Mouse (Mus musculus) kidney, adult 2 months (tissue): ENCODE measurements around the gene Kcnmb2. TPM values are rescaled to one million over a fixed set of nuclear protein-coding genes. Genes with fewer than 3 reads are reported as not detected.

Source experiments
- DNase-seq: peaks from one replicate; pipeline ENCODE4 v3.0.0; 2021
- H3K27ac ChIP-seq: fragments of 200-500 bp; 2 replicates; pipeline ENCODE4 v1.5.1; 2012; ENCODE audit warnings: low read depth, low read length, control low read depth, inconsistent platforms; ENCODE audit not compliant: insufficient read depth
- H3K27me3 ChIP-seq: fragments of 200-500 bp; replicated peaks from 2 replicates; pipeline ENCODE4 v1.6.1; 2012; ENCODE audit warnings: mild to moderate bottlenecking, moderate library complexity, low read length, inconsistent platforms; ENCODE audit not compliant: control insufficient read depth, insufficient read depth
- H3K36me3 ChIP-seq: fragments of 200-500 bp; 2 replicates; pipeline ENCODE4 v1.6.1; 2012; ENCODE audit warnings: mild to moderate bottlenecking, moderate library complexity, low read length, inconsistent platforms; ENCODE audit not compliant: control insufficient read depth, insufficient read depth
- H3K4me1 ChIP-seq: fragments of 200-500 bp; 2 replicates; pipeline ENCODE4 v1.6.1; 2011; ENCODE audit warnings: low read length; ENCODE audit not compliant: control insufficient read depth, insufficient read depth
- H3K4me3 ChIP-seq: fragments of 200-500 bp; 2 replicates; pipeline ENCODE4 v1.5.1; 2011; ENCODE audit warnings: mild to moderate bottlenecking, low read depth, low read length, control low read depth; ENCODE audit not compliant: insufficient read depth
- CTCF ChIP-seq: fragments of 200-500 bp; conservative IDR thresholded peaks from 2 replicates; pipeline ENCODE4 v1.5.1; 2011; ENCODE audit warnings: low read depth, mild to moderate bottlenecking, control low read depth, low read length, moderate library complexity, mixed read lengths; ENCODE audit not compliant: insufficient read depth, insufficient read length
- POLR2A ChIP-seq: fragments of 200-500 bp; IDR thresholded peaks from one replicate; pipeline ENCODE4 v1.6.1; 2011; ENCODE audit warnings: low read depth, low read length, control low read depth
- WGBS: fragments of 180-500 bp; shearing (Covaris S2); methylation state at CpG from one replicate; pipeline ENCODE4 v1.1.7; 2018; 5-methylcytosine and 5-hydroxymethylcytosine counted together
- polyA plus RNA-seq: library from polyadenylated mRNA; depleted of rRNA; stranded (reverse); fragments of >200 nt; gene quantifications from 2 replicates; pipeline ENCODE4 v1.2.3, GENCODE M21; 2012

Gene Kcnmb2
- polyA plus RNA-seq, 1 experiment = 0.05 TPM

DNA sequence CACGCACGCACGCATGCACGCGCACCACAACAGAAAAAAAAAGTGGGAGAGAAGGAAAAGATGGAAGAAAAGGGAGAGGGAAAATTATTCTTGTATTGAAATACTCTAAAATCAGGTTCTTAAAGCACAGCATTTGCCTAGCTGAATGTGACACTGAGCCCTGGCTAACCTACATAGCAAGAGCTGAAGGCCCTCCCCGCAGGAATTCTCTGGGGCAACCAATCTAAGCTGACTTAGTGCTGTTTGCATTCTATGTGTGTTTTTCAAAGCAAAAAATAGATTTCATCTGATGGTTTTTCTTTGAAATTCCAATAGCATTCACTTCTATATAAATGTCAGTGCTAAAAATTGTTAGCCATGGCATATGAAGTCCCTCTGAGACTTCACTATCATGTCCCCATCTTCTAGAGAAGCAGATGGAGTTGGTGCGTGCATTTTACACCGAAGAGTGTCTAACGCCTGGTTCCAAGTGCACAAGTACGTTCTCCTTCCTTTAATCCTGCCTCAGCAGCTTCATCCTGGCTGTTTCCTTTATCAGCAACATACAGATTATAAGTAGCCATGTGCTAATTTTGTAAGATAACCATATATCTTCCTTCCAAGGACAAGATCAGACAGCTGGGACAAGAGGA, 151.4 kb downstream of the Kcnmb2 start:
- Histone ChIP-seq H3K27me3 (no peaks in the 10 kb centered on the region), H3K4me3 (no peak overlapping the region), H3K36me3 (no peaks in the 10 kb centered on the region), H3K4me1 (no peaks in the 10 kb centered on the region), H3K27ac (no peak overlapping the region)
- DNase-seq = no peak
- no peak for TF ChIP-seq POLR2A
- TF ChIP-seq CTCF = no peak
- 92% methylated on average over 10 of the region's 10 CpGs for WGBS

DNA sequence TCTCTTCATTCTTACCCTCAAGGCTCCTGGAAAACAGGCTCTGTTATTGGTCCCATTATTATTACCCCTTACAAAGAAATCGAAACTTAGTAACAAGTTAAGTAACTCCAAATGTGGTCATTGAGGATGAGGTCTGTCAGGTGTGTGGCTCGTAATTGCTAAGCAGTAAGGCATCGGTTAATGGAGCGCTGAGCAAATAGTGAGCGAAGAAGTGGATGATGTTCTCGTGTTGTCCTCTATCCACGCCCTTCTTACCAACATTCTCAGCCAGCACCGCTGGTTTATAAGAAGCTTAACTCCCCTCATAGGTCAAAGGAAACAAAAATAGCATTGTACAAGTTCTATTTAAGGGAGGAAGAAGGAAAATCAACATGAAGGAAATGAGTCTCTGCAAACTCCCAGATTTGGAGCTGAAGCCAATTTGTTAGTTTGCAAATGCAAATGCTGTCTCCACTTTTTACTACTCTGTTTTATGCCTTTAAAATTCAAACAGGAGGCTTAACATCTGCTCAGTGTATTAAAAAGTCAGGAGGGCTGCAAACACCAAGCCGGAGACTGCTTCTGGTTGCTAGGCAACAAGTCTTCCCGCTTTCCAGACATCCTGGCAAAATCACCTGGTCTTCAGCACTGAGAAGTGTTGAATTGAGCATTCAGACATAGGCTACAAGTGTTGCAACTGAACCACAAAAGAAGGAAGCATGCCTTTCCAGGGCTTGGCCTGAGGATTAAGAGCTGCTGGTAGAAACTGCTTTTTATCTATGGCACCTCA, 157.8 kb downstream of the Kcnmb2 start:
- no peak for TF ChIP-seq POLR2A
- no peak for TF ChIP-seq CTCF
- no peaks in the 10 kb centered on the region for H3K4me1 ChIP-seq
- WGBS = 55% methylated on average over 10 of the region's 10 CpGs

DNA sequence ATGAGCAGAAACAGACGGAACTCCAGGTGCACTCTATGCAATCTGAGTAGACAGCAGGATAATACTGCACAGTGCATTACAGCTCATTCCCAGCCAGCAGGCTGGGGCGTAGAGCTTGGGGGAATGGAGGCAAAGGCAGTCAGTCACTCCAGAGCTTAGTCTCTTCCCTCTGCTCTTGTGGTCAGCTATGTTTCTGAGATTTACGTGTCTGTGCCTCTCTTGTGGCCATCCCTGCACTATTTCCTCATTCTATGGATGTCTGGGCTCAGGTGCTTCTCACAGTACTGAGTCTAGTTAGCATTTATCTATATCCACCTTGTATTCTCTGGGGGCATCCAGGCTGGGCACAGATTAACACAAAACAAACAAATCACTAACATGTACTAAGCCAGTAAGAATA, 160.4 kb downstream of the Kcnmb2 start:
- H3K4me1 ChIP-seq = no peaks in the 10 kb centered on the region
- no peaks in the 10 kb centered on the region for H3K27me3 ChIP-seq
- no peak overlapping the region for H3K4me3 ChIP-seq
- 74% methylated on average over 3 of the region's 3 CpGs for WGBS
- no peaks in the 10 kb centered on the region for H3K36me3 ChIP-seq
- TF ChIP-seq CTCF (no peak), POLR2A (no peak)
- H3K27ac ChIP-seq = no peak overlapping the region
- no peak for DNase-seq

More for the DNA sequence above, 157.8 kb downstream of the Kcnmb2 start:
- Histone ChIP-seq H3K27ac (no peak overlapping the region), H3K36me3 (no peaks in the 10 kb centered on the region), H3K4me3 (no peak overlapping the region), H3K27me3 (no peaks in the 10 kb centered on the region)
- DNase-seq = no peak

DNA sequence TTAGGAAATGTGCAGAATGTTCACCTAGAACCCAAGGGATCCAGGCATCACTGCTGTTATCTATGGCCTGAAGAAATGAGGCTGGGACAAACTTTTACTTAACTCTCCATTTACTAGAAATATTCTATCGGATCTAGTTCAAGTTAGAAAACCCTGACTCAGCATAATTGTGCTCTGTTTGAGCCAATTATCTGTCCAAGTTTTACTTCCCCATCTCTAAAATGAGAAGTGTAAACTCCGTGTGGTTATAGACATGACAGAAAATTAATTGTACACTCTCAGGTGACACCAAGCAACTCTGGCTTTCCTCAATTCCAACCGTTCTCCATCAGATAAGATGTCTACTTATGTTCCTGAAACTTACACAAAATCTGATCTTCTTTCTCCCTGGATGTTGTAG, 161.0 kb downstream of the Kcnmb2 start:
- 75% methylated on average over 3 of the region's 3 CpGs for WGBS
- no peak for DNase-seq
- TF ChIP-seq CTCF = no peak
- TF ChIP-seq POLR2A = no peak
- no peaks in the 10 kb centered on the region for H3K27me3 ChIP-seq
- H3K4me1 ChIP-seq = no peaks in the 10 kb centered on the region
- no peak overlapping the region for H3K27ac ChIP-seq
- no peaks in the 10 kb centered on the region for H3K36me3 ChIP-seq
- H3K4me3 ChIP-seq = no peak overlapping the region

DNA sequence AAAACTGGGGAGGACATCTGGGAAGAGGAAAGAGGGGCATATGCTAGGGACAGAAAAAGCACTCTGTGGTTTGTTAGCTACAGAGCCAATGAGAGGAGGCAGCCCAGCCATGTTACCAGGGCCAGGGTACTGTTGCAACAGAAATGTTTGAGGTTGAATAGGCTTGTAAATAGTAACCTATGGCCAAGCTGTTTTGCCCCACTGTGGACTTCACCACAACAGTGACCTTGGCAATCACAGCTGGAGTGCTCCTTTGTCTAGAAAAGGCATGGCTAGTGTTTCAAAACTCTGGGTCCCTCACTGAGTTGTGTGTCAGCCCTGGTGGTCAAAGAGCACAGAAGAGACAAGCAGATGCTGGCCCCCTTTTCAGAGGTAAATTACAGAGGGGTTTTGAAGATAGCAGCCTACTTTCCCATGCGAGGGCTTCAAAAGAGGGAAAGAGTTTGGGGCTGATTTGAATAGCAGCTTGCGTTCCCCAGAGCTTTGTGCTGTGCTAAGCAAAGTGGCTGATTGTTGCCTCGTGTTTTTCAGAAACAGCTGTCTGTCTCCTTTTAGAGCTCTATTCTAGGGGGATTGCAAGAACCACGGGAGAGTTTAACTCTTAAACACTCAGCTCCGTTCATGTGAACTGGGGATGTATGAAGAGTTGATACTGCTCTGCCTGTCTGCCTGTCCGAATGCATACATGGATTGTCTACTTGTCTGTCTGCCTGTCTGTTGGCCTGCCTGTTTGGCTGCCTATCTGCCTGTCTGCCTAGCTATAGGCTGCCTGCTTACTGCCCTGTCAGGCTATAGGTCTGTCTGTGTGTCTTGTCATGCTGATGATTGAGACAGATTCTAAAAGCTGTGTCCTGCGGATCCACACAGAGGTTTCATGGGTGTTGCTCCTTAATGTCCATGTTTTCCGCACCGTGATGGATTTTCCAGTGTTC, 165.0 kb downstream of the Kcnmb2 start:
- Histone ChIP-seq H3K4me1 (no peaks in the 10 kb centered on the region), H3K36me3 (no peaks in the 10 kb centered on the region), H3K27ac (no peak overlapping the region), H3K4me3 (no peak overlapping the region), H3K27me3 (no peaks in the 10 kb centered on the region)
- TF ChIP-seq CTCF (no peak), POLR2A (no peak)
- no peak for DNase-seq
- 66% methylated on average over 9 of the region's 9 CpGs for WGBS

DNA sequence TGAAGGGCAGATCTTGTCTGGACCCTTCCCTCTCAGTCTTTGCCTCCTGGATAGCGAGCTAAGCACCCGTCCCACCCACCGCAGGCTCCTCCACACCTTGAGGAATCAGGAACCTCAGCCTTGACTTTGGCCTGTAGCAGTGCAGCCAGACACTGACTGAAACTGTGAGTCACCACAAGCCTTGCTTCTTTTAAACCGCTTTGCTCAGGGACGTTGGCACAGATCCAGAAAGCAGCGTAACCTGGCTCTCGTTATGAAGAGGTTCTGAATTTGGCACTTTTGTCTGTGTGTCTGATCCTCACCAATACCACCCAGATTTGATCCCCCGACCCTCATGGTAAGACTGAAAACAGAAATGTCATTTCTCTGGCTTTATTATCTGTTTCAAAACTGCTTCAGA, 171.6 kb downstream of the Kcnmb2 start:
- TF ChIP-seq POLR2A = no peak
- no peak for TF ChIP-seq CTCF
- H3K4me1 ChIP-seq = no peaks in the 10 kb centered on the region
- no peak overlapping the region for H3K27ac ChIP-seq
- WGBS = 56% methylated on average over 8 of the region's 8 CpGs
- H3K36me3 ChIP-seq = no peaks in the 10 kb centered on the region
- H3K4me3 ChIP-seq = no peak overlapping the region
- H3K27me3 ChIP-seq = no peaks in the 10 kb centered on the region
- DNase-seq = no peak

DNA sequence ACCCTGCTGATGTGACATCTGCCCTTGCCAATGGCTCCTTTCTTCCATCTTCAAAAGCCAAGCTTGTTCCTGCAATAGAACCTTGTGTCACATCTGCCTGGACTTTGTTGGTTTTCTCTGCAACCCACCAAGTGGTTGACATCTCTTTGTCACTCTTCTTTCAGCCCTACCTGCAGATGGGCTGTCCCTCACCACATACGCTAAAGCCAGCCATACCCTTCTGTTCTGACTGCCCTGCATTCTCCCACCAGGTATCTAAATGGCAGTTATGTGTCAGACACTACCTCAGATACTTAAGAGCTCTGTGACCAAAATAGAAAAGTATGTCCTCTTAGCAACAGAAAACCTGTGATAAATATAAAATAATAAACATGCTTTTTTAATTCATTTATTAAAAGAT, 186.5 kb downstream of the Kcnmb2 start:
- TF ChIP-seq CTCF = no peak
- no peak for TF ChIP-seq POLR2A
- H3K27me3 ChIP-seq = no peaks in the 10 kb centered on the region
- no peak for DNase-seq
- no peak overlapping the region for H3K27ac ChIP-seq
- 91% methylated on average over 1 of the region's 1 CpGs for WGBS
- H3K4me1 ChIP-seq = no peaks in the 10 kb centered on the region
- no peaks in the 10 kb centered on the region for H3K36me3 ChIP-seq
- H3K4me3 ChIP-seq = no peak overlapping the region
